Mouse (Mus musculus) MEL (cell line): ENCODE measurements around the gene Gemin7. TPM values are rescaled to one million over a fixed set of nuclear protein-coding genes. Genes with fewer than 3 reads are reported as not detected.

ENCODE experiments used
- DNase-seq: peaks from one replicate; pipeline ENCODE4 v3.0.0; 2011; ENCODE audit warnings: low read depth, low spot score
- H3K27ac ChIP-seq: 2 replicates; pipeline ENCODE4 v1.5.1; 2012; ENCODE audit warnings: low read depth, mild to moderate bottlenecking, control low read depth, low read length, moderate library complexity; ENCODE audit not compliant: control insufficient read depth
- H3K27me3 ChIP-seq, 2 experiments: fragments of 150-350 bp in 1 of 2; sonication (generic) in 1 of 2; 2 replicates each; pipeline ENCODE4 v1.6.1; 2012; ENCODE audit warnings: low read length in 2 of 2, mild to moderate bottlenecking in 2 of 2, improper control_type of control experiment in 1 of 2, moderate library complexity in 1 of 2; ENCODE audit not compliant: insufficient read depth in 2 of 2, control insufficient read depth in 1 of 2
- H3K36me3 ChIP-seq, 2 experiments: 2 replicates each; pipeline ENCODE4 v1.6.1; 2012 to 2014; ENCODE audit warnings: low read length in 2 of 2, improper control_type of control experiment in 1 of 2, inconsistent platforms in 1 of 2, mild to moderate bottlenecking in 1 of 2; ENCODE audit not compliant: insufficient read depth in 2 of 2, control insufficient read depth in 1 of 2
- H3K4me1 ChIP-seq, 2 experiments: fragments of 150-350 bp in 1 of 2; sonication (generic) in 1 of 2; 2 replicates each; pipeline ENCODE4 v1.6.1; 2012; ENCODE audit warnings: low read length in 2 of 2, improper control_type of control experiment in 1 of 2, mild to moderate bottlenecking in 1 of 2; ENCODE audit not compliant: insufficient read depth in 2 of 2, control insufficient read depth in 1 of 2
- H3K4me3 ChIP-seq, 2 experiments: fragments of 150-350 bp in 1 of 2; sonication (generic) in 1 of 2; 2 replicates each; pipeline ENCODE4 v1.5.1; 2012; ENCODE audit warnings: low read depth in 2 of 2, low read length in 2 of 2, mild to moderate bottlenecking in 2 of 2, moderate library complexity in 2 of 2, control low read depth in 1 of 2, improper control_type of control experiment in 1 of 2; ENCODE audit not compliant: control insufficient read depth in 1 of 2, insufficient read depth in 1 of 2
- H3K79me2 ChIP-seq: 2 replicates; pipeline ENCODE4 v1.6.1; 2012; ENCODE audit warnings: mild to moderate bottlenecking, low read length, moderate library complexity; ENCODE audit not compliant: control insufficient read depth, poor library complexity, insufficient read depth
- H3K9ac ChIP-seq: 2 replicates; pipeline ENCODE4 v1.6.1; 2012; ENCODE audit warnings: low read depth, mild to moderate bottlenecking, control low read depth, low read length, moderate library complexity; ENCODE audit not compliant: control insufficient read depth, poor library complexity, severe bottlenecking
- H3K9me3 ChIP-seq: fragments of 150-350 bp; sonication (generic); replicated peaks from 2 replicates; pipeline ENCODE4 v1.6.1; 2012; ENCODE audit warnings: mild to moderate bottlenecking, low read length, improper control_type of control experiment, moderate library complexity; ENCODE audit not compliant: insufficient read depth
- CHD2 ChIP-seq: IDR thresholded peaks from 2 replicates; pipeline ENCODE4 v1.6.1; 2011; ENCODE audit warnings: low read length, improper control_type of control experiment
- CTCF ChIP-seq, 3 experiments: IDR thresholded peaks in 2 of 3; conservative IDR thresholded peaks in 1 of 3; 2 replicates each; pipeline ENCODE4 v1.5.1; 2011 to 2012; ENCODE audit warnings: low read length in 3 of 3, low read depth in 2 of 3, mild to moderate bottlenecking in 2 of 3, improper control_type of control experiment in 1 of 3, inconsistent platforms in 1 of 3, mixed read lengths in 1 of 3, moderate library complexity in 1 of 3; ENCODE audit not compliant: control insufficient read depth in 1 of 3, insufficient read depth in 1 of 3, poor library complexity in 1 of 3, severe bottlenecking in 1 of 3
- ELF1 ChIP-seq: IDR thresholded peaks from 2 replicates; pipeline ENCODE4 v1.6.1; 2014; ENCODE audit warnings: low read depth, mild to moderate bottlenecking, inconsistent platforms, low read length, improper control_type of control experiment, moderate library complexity
- GABPA ChIP-seq: IDR thresholded peaks from 2 replicates; pipeline ENCODE4 v1.6.1; 2012; ENCODE audit warnings: low read depth, mild to moderate bottlenecking, inconsistent platforms, low read length, improper control_type of control experiment, moderate library complexity
- GATA1 ChIP-seq: IDR thresholded peaks from 2 replicates; pipeline ENCODE4 v1.6.1; 2011; ENCODE audit warnings: low read depth, low read length, improper control_type of control experiment
- KAT2A ChIP-seq: conservative IDR thresholded peaks from 2 replicates; pipeline ENCODE4 v1.6.1; 2012; ENCODE audit warnings: low read depth, low read length, improper control_type of control experiment, inconsistent platforms
- MAX ChIP-seq: IDR thresholded peaks from 2 replicates; pipeline ENCODE4 v1.6.1; 2011; ENCODE audit warnings: low read length, improper control_type of control experiment
- MAZ ChIP-seq: IDR thresholded peaks from 2 replicates; pipeline ENCODE4 v1.6.1; 2012; ENCODE audit warnings: low read depth, mild to moderate bottlenecking, inconsistent platforms, low read length, improper control_type of control experiment
- MEF2A ChIP-seq: IDR thresholded peaks from 2 replicates; pipeline ENCODE4 v1.6.1; 2014; ENCODE audit warnings: low read depth, mild to moderate bottlenecking, inconsistent platforms, low read length, improper control_type of control experiment; ENCODE audit not compliant: poor library complexity, insufficient replicate concordance, severe bottlenecking; ENCODE audit errors: extremely low read depth
- MXI1 ChIP-seq: IDR thresholded peaks from 2 replicates; pipeline ENCODE4 v1.6.1; 2011; ENCODE audit warnings: mild to moderate bottlenecking, low read depth, low read length, improper control_type of control experiment
- MYC ChIP-seq: IDR thresholded peaks from 2 replicates; pipeline ENCODE4 v1.6.1; 2011; ENCODE audit warnings: low read depth, mild to moderate bottlenecking, low read length, improper control_type of control experiment, moderate library complexity
- NELFE ChIP-seq: IDR thresholded peaks from 2 replicates; pipeline ENCODE4 v1.6.1; 2011; ENCODE audit warnings: low read depth, low read length, improper control_type of control experiment
- POLR2AphosphoS2 ChIP-seq: IDR thresholded peaks from 2 replicates; pipeline ENCODE4 v1.6.1; 2011; ENCODE audit warnings: low read length, improper control_type of control experiment
- RAD21 ChIP-seq: IDR thresholded peaks from 2 replicates; pipeline ENCODE4 v1.6.1; 2011; ENCODE audit warnings: mild to moderate bottlenecking, low read depth, low read length, improper control_type of control experiment
- RCOR1 ChIP-seq: IDR thresholded peaks from 2 replicates; pipeline ENCODE4 v1.6.1; 2012; ENCODE audit warnings: low read depth, mild to moderate bottlenecking, inconsistent platforms, low read length, improper control_type of control experiment
- SIN3A ChIP-seq: IDR thresholded peaks from 2 replicates; pipeline ENCODE4 v1.6.1; 2012; ENCODE audit warnings: low read length, improper control_type of control experiment, inconsistent platforms
- USF1 ChIP-seq: IDR thresholded peaks from 2 replicates; pipeline ENCODE4 v1.6.1; 2014; ENCODE audit warnings: low read depth, mild to moderate bottlenecking, inconsistent platforms, low read length, improper control_type of control experiment, moderate library complexity
- USF2 ChIP-seq, 2 experiments: IDR thresholded peaks; 2 replicates each; pipeline ENCODE4 v1.6.1; 2011 to 2012; ENCODE audit warnings: improper control_type of control experiment in 2 of 2, low read length in 2 of 2, borderline replicate concordance in 1 of 2, inconsistent platforms in 1 of 2, low read depth in 1 of 2, mild to moderate bottlenecking in 1 of 2; ENCODE audit not compliant: insufficient read depth in 1 of 2
- ZC3H11A ChIP-seq: IDR thresholded peaks from 2 replicates; pipeline ENCODE4 v1.6.1; 2012; ENCODE audit warnings: low read depth, mild to moderate bottlenecking, inconsistent platforms, low read length, improper control_type of control experiment
- ZKSCAN1 ChIP-seq: IDR thresholded peaks from 2 replicates; pipeline ENCODE4 v1.6.1; 2012; ENCODE audit warnings: low read depth, mild to moderate bottlenecking, inconsistent platforms, low read length, improper control_type of control experiment, moderate library complexity
- ZNF384 ChIP-seq: IDR thresholded peaks from 2 replicates; pipeline ENCODE4 v1.6.1; 2012; ENCODE audit warnings: low read depth, mild to moderate bottlenecking, inconsistent platforms, low read length, improper control_type of control experiment
- polyA plus RNA-seq, 2 experiments: library from polyadenylated mRNA; stranded (reverse) in 1 of 2; unstranded in 1 of 2; fragments of >175 nt in 1 of 2; fragments of >200 nt in 1 of 2; gene quantifications; 2 replicates each; pipeline versions ENCODE4 v1.2.1 to v1.2.4; 2012; ENCODE audit warnings: low replicate concordance in 2 of 2, low read depth in 1 of 2; ENCODE audit not compliant: insufficient read length in 2 of 2, insufficient read depth in 1 of 2, missing spikeins in 1 of 2
- total RNA-seq: library from RNA; depleted of rRNA; stranded (reverse); fragments of 300-350 nt; gene quantifications from 2 replicates; pipeline ENCODE4 v1.2.3, GENCODE M21; 2012

Gene Gemin7
- total and polyA plus RNA-seq, 3 experiments, result 58.0 to 78.7 TPM; not detected in 1

DNA sequence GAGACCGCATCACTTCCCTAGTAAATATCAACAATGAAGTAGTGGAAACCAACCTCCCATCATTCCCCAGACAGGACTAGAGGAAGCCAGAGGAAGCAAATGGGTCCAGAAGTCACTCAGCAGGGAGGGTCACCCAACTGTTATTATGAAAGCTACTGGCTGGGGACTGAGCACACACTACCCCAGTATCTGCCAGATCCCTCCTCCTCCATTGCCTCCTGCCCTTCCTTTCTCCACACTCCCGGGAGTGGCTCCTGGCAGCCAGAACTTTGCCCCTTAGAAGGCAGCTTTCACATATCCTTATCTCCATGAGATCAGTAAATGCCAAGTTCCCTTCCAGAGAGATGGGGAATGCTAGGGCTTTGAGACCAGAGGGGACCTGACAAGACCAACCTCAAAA, 46.0 kb upstream of the Gemin7 start:
- TF ChIP-seq SIN3A, result no peak
- TF ChIP-seq USF2 (IDR thresholded peaks at IDR 0.05; ENCODE audit: borderline replicate concordance in 1 of 2, insufficient read depth in 1 of 2, low read depth in 1 of 2, low read length in 2 of 2), result no peak
- TF ChIP-seq NELFE, result no peak
- no peak for TF ChIP-seq MAX
- TF ChIP-seq MAZ, result no peak
- no peak for TF ChIP-seq GABPA
- no peak for TF ChIP-seq POLR2AphosphoS2
- no peak for TF ChIP-seq KAT2A
- no peak for TF ChIP-seq MYC
- peaks cover 0 to 3% of the 10 kb centered on the region in 2 experiments; a peak in 1 of 4 replicates for H3K36me3 ChIP-seq
- H3K27me3 ChIP-seq, result no peaks in the 10 kb centered on the region
- no peak overlapping the region for H3K4me3 ChIP-seq
- no peaks in the 10 kb centered on the region for H3K79me2 ChIP-seq
- H3K9me3 ChIP-seq, result no peaks in the 10 kb centered on the region
- peaks cover 0 to 5% of the 10 kb centered on the region in 2 experiments; a peak in 2 of 4 replicates for H3K4me1 ChIP-seq
- no peak for DNase-seq
- H3K27ac ChIP-seq, result no peak overlapping the region
- H3K9ac ChIP-seq, result no peak overlapping the region

DNA sequence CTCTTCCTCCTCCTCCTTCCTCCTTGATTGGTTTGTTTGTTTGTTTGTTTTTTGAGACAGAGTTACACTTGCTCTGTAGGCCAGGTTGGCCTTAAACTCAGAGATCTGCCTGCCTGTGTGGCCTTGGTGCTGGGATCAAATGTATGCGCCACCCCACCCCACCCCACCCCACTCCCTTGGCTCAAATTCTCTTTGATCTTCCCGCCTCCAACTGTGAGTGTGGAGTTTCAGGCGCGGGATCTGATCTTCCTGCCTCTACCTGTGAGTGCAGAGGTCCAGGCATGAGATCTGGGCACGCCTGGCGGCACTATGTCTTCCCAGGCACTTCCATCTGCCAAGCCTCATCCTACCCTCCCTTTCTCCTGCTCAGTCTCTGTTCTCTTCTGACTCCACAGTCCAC, 44.8 kb upstream of the Gemin7 start:
- TF ChIP-seq ELF1 (no peak), GATA1 (no peak), RAD21 (no peak), GABPA (no peak), USF2 (IDR thresholded peaks at IDR 0.05; ENCODE audit: borderline replicate concordance in 1 of 2, insufficient read depth in 1 of 2, low read depth in 1 of 2, low read length in 2 of 2) (no peak), RCOR1 (no peak)
- Histone ChIP-seq H3K4me1 (no peaks in the 10 kb centered on the region), H3K36me3 (no peaks in the 10 kb centered on the region)

DNA sequence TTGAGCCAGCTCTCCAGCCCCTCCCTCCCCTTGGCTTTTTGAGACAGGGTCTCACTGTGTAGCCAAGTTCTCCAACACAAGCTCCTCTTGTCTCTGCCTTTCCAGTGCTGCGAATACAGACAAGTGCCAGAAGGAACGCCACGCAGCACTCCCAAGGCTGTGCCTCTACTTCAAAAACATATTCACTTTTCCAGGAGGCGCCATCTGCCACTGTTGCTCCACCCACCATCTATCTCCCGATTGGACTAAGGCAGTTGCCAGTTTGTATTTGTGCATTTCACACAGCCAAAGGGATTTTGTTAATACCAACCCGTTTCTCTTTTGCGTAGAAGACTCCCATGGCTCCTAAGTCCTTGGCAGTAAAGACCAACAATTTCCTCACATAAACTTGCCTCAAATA, 43.4 kb upstream of the Gemin7 start:
- Histone ChIP-seq H3K36me3 (no peaks in the 10 kb centered on the region), H3K27ac (no peak overlapping the region), H3K27me3 (no peaks in the 10 kb centered on the region), H3K9ac (no peak overlapping the region), H3K4me1 (no peaks in the 10 kb centered on the region), H3K4me3 (no peak overlapping the region), H3K9me3 (no peaks in the 10 kb centered on the region), H3K79me2 (no peaks in the 10 kb centered on the region)
- TF ChIP-seq MXI1 (no peak), RAD21 (no peak), MEF2A (no peak), ZNF384 (no peak), USF1 (no peak), CTCF (IDR thresholded peaks at IDR 0.05 in 2 of 3, conservative IDR thresholded peaks at IDR 0.05 in 1 of 3; ENCODE audit: control insufficient read depth in 1 of 3, insufficient read depth in 1 of 3, low read depth in 2 of 3, low read length in 3 of 3, poor library complexity in 1 of 3, severe bottlenecking in 1 of 3) (no peak), ZKSCAN1 (no peak), CHD2 (no peak), RCOR1 (no peak), ZC3H11A (no peak)
- no peak for DNase-seq

More for the DNA sequence above, 44.8 kb upstream of the Gemin7 start:
- Histone ChIP-seq H3K9me3 (no peaks in the 10 kb centered on the region), H3K27me3 (no peaks in the 10 kb centered on the region), H3K79me2 (no peaks in the 10 kb centered on the region), H3K4me3 (no peak overlapping the region), H3K27ac (no peak overlapping the region), H3K9ac (no peak overlapping the region)
- no peak for DNase-seq
